Mouse (Mus musculus): ENCODE results near the gene Rbm19.

- TF ChIP-seq GATA1 (IDR thresholded peaks at IDR 0.05; ENCODE audit: borderline replicate concordance, low read length) (no peak), FLI1 (IDR thresholded peaks at IDR 0.05; ENCODE audit: low read length) (no peak)
Observed at GRCm38 (mm10) chr5:120114361-120114760, 1.9 kb upstream of the Rbm19 start.

All from megakaryocyte, embryonic 14.5 days (primary cell).